Mouse (Mus musculus) gastrocnemius, adult 2 months (tissue): Measurements from ENCODE around the gene Cyb561a3. TPM values are rescaled to one million over a fixed set of nuclear protein-coding genes. Genes with fewer than 3 reads are reported as not detected.

Source experiments
- DNase-seq: peaks from one replicate; pipeline ENCODE4 v3.0.0; 2022
- H3K27ac ChIP-seq: fragments of 200-600 bp; 2 replicates; pipeline ENCODE4 v1.8.1; 2022; ENCODE audit warnings: mild to moderate bottlenecking
- H3K4me3 ChIP-seq: fragments of 200-600 bp; 2 replicates; pipeline ENCODE4 v1.8.1; 2022; ENCODE audit warnings: mild to moderate bottlenecking, moderate library complexity
- CTCF ChIP-seq: fragments of 200-600 bp; IDR thresholded peaks from 2 replicates; pipeline ENCODE4 v1.8.1; 2022; ENCODE audit warnings: antibody characterized with exemption, mild to moderate bottlenecking, moderate library complexity
- intact Hi-C: fragments of 180-260 bp; cut with DNase I; formaldehyde crosslinking; loops from one replicate; pipeline ENCODE4 v1.15.1; 2025
- total RNA-seq, 2 experiments: library from RNA; stranded (reverse); gene quantifications; 2 replicates each; pipeline ENCODE4 v1.2.3; 2021

Gene Cyb561a3
- total RNA-seq, 2 experiments from 2014 or later = 6.3 to 6.4 TPM

- Histone ChIP-seq H3K4me3 (peak overlapping the region; percentile 70), H3K27ac (peak overlapping the region; percentile 81)
- TF ChIP-seq CTCF = peak; percentile 95; the same call in 1 of the 2 replicates
- intact Hi-C loops = no loop called here
- peak; percentile 90 for DNase-seq
Observed at GRCm38 (mm10) chr19:10602787-10603186, 25.8 kb downstream of the Cyb561a3 start.

DNA sequence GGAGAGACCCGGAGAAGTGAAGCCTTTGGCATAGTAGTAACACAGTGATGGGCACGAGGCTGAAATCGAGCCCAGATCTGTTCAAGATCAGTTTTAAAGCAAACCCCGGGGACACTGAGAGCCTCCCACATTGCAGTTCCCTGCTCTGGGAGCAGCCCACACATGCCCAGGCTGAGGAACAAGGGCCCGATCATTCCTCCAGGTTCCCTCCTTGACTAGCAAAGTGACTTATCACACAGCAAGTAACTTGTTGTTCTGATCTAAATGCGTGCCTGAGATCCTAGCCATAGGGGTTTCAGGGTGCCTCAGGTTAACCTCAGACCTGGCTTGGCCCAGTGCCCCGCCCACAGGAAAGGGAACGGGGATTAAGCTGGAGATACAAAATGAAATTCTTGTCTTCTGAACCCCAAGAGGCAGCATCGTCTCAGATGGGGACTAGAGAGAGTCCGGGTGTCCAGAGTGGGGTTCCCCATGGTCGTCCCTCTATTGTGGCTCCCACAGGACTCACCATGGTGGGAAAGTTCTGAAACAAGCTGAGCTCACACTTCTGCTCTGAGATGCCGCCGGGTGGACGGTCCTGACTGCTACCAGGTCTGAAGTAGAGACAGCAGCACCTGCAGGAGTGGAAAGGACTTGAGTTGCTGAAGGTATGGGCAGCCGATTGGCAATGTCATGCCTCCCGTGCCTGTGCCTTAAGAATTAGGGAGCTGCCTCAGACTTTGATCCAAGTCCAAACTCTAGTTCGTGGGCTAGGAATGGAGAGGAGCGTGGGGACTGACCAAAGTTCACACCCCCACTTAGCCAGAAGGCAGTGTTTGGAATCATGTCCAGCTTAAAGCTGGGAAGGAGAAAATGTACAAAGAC, 26.9 kb downstream of the Cyb561a3 start:
- no peak for TF ChIP-seq CTCF
- DNase-seq = no peak
- Histone ChIP-seq H3K27ac (peak overlapping the region; percentile 98), H3K4me3 (no peak overlapping the region)
- intact Hi-C loops = loop anchor here (2.0 kb wide), 1 partner anchor 27 kb away; the partner anchor contains the start of genes Cyb561a3 and Tmem138

- no peak for TF ChIP-seq CTCF
- Histone ChIP-seq H3K4me3 (peak overlapping the region; percentile 100), H3K27ac (peak overlapping the region; percentile 98)
- DNase-seq = no peak
- intact Hi-C loops = loop anchor here (2.0 kb wide), 1 partner anchor 28 kb away; the partner anchor contains the start of genes Cyb561a3 and Tmem138
Observed at GRCm38 (mm10) chr19:10604534-10604933, 27.6 kb downstream of the Cyb561a3 start.

GRCm38 (mm10) chr19:10605293-10605900, 28.4 kb downstream of the Cyb561a3 start, which contains the start of the genes Ddb1 and Tkfc:
TSS of gene Ddb1 (plus strand) at chr19:10605327.
TSS of gene Tkfc (minus strand) at chr19:10605654.
- H3K27ac ChIP-seq = peak within 1 kb of the TSS; percentile 98
- intact Hi-C loops = loop anchor here (1.0 to 5.0 kb wide), 3 partner anchors 29 to 78 kb away; partner anchors contain the start of genes Cpsf7, Cyb561a3, Sdhaf2 and Tmem138
- peak; percentile 67 for TF ChIP-seq CTCF
- DNase-seq = peak; percentile 99
- H3K4me3 ChIP-seq = peak within 1 kb of the TSS; percentile 100

DNA sequence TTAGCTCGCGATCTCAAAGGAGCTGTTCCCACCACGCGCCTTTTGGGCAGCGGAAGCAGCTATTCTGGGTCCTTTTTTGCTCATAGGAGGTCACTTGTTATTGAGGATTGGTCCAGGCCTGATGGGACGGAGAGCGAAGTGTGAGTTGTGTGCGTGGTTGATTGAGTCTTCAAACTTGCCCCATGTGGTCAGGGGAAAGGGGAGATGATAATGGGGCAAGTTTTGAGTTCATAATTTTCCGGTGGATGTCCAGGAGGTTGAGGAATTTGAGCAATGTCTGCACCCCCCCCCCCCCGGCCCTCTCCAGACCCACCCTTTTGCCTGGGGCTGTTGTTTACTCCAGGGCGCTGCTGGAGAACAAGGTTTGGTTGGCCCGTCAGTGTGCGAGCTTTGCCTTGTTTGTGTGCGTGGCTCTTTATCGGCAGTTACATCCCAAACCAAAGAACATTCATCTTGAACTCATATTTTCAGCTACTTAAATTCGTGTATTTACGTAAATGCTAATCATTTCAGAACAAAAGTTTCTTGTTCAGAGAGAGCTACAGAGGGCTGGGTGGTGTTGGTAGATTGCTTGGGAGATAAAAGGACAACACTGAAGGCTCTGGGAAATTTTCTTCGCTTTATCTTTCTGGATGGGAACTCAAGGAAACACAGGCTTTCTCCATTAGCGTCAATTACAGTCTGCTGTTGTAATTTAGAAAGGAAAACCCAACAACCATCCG, 29.1 kb downstream of the Cyb561a3 start:
- peak overlapping the region; percentile 98 for H3K27ac ChIP-seq
- intact Hi-C loops = loop anchor here (1.0 to 5.0 kb wide), 3 partner anchors 29 to 79 kb away; partner anchors contain the start of genes Cpsf7, Cyb561a3, Sdhaf2 and Tmem138
- H3K4me3 ChIP-seq = peak overlapping the region; percentile 100
- no peak for TF ChIP-seq CTCF
- no peak for DNase-seq

DNA sequence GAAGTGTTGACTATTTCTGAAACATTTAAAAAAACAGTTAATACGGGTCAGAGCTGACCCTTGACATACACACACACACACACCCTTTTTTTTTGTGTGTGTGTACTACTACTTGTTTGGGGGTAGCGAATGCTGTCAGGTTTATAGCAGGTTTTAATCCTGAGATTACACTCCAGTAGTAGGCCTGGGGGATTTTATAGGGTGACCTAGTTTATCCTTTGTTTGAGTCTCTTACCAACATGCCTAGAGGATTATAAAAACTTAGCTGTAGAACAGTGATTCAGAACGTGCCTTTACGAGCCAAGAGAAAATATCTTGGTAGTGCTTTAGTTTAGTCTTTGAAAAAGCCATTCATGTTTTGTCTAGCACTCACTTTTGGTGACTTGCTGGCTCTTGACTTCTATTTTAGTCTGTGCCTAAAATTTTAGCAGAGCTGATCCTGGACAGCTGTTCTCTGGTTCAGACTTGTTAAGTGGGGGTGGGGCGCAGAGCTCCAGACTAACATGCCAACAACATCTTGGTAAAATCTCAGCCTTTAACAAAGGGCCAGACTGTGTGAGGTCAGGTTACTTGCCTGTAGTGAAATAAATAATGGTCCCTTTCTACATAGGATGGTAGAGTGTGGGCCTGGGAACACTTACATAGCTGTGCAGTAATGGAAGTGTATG, 31.7 kb downstream of the Cyb561a3 start:
- H3K4me3 ChIP-seq = no peak overlapping the region
- intact Hi-C loops = loop anchor here (5.0 kb wide), 1 partner anchor 81 kb away; the partner anchor contains the start of genes Cpsf7 and Sdhaf2
- no peak for TF ChIP-seq CTCF
- DNase-seq = no peak
- no peak overlapping the region for H3K27ac ChIP-seq

- intact Hi-C loops = no loop called here
- peak within 1 kb of the TSS; percentile 48; the same call in 1 of the 2 replicates for H3K27ac ChIP-seq
- H3K4me3 ChIP-seq = peak within 1 kb of the TSS; percentile 68
- DNase-seq = peak; percentile 57
- TF ChIP-seq CTCF = peak; percentile 53
Observed at GRCm38 (mm10) chr19:10634106-10634871, 57.3 kb downstream of the Cyb561a3 start, which contains the start of gene Vwce. TSS of gene Vwce (plus strand) at chr19:10634213.

GRCm38 (mm10) chr19:10634872-10635318, 57.9 kb downstream of the Cyb561a3 start:
- DNase-seq = peak; percentile 58
- 0 out of 2 replicates have a peak overlapping the region, but pooled peaks have one; percentile 48 for H3K27ac ChIP-seq

DNA sequence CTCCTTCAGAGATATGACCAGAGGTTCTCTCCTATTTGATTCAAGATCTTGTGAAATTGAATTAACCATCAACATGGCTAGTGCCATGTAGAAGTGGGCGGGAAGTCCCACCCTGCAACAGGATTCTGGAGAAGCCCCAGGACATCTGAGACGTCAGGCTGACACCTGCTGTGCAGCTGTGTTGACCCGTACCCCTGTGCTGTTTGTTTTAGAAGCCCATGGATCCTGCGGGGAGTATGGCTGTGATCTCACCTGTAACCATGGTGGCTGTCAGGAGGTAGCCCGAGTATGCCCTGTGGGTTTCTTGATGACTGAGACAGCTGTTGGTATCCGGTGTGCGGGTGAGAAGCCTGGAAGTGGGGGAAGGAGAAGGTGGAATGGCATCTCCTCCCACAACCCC, 60.9 kb downstream of the Cyb561a3 start:
- no peak for DNase-seq
- Histone ChIP-seq H3K4me3 (no peak overlapping the region), H3K27ac (no peak overlapping the region)
- TF ChIP-seq CTCF = no peak
- intact Hi-C loops = no loop called here

More at GRCm38 (mm10) chr19:10634872-10635318, 57.9 kb downstream of the Cyb561a3 start:
- no peak for TF ChIP-seq CTCF
- peak overlapping the region; percentile 68 for H3K4me3 ChIP-seq
- intact Hi-C loops = no loop called here

- intact Hi-C loops = no loop called here
- no peak overlapping the region for H3K27ac ChIP-seq
- no peak for TF ChIP-seq CTCF
- no peak overlapping the region for H3K4me3 ChIP-seq
- no peak for DNase-seq
Observed at GRCm38 (mm10) chr19:10640080-10640479, 63.1 kb downstream of the Cyb561a3 start.
